Mouse (Mus musculus) spleen, adult 2 months (tissue): Measurements from ENCODE around the gene Pdzd7.

ENCODE experiments used
- CTCF ChIP-seq: fragments of 200-500 bp; IDR thresholded peaks from 2 replicates; pipeline ENCODE4 v1.5.1; 2011; ENCODE audit warnings: mild to moderate bottlenecking, inconsistent platforms; ENCODE audit not compliant: insufficient read depth, insufficient read length, insufficient replicate concordance; ENCODE audit errors: extremely low read depth
- POLR2A ChIP-seq: fragments of 200-500 bp; IDR thresholded peaks from 2 replicates; pipeline ENCODE4 v1.6.1; 2011; ENCODE audit warnings: low read depth, low read length, inconsistent platforms

GRCm38 (mm10) chr19:44987851-44988250 is 57.7 kb downstream of the Pdzd7 start:
- TF ChIP-seq CTCF: no peak
- TF ChIP-seq POLR2A: no peak
